Mouse (Mus musculus) embryo, embryonic 11 days (tissue): ENCODE data around the gene Catsperg1.
A peak's percentile ranks its signal among the peaks of the same experiment; 100 is the strongest.

ENCODE experiments used
- DNase-seq: peaks from one replicate; pipeline ENCODE4 v3.0.0-alpha.2; 2015

The Catsperg1 gene

GRCm38 (mm10) chr7:29134230-29134629 is 79.6 kb downstream of the Catsperg1 start:
- DNase-seq: peak; percentile 33
